Mouse (Mus musculus): ENCODE results near the gene Macf1.

DNA sequence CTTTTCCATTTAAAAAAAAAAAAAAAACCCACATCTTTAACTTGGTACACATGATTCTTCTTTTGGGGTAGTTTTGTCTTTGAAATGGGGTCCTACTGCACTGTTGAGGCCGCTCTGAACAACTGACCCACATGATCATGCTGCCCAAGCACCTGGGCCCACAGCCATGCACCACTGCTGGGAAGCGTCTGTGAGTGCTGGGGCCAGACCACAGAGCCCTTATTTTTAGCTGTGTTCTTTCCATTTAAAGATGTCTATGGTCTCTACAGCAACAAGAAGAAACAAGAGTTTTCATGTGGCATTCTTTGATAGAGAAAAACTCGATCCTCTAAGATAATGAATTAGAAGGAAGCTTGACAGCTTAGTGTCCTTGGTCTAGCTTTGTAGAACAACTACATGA is 135.8 kb downstream of the Macf1 start:
- TF ChIP-seq CTCF (IDR thresholded peaks at IDR 0.05; ENCODE audit: low read depth, low read length) = no peak
- TF ChIP-seq POLR2AphosphoS5 (IDR thresholded peaks at IDR 0.05; ENCODE audit: insufficient replicate concordance, low read depth, low read length) = no peak
- TF ChIP-seq GATA2 (IDR thresholded peaks at IDR 0.05; ENCODE audit: borderline replicate concordance, low read depth, low read length) = no peak
- TF ChIP-seq TAL1 (conservative IDR thresholded peaks at IDR 0.05; ENCODE audit: low read depth, low read length) = no peak
- TF ChIP-seq GATA1 (IDR thresholded peaks at IDR 0.05; ENCODE audit: borderline replicate concordance, low read length) = no peak
